Mouse (Mus musculus) activated CD4-positive, CD25-positive, alpha-beta regulatory T cell, adult 9 weeks (primary cell): ENCODE data around the gene Capns2. TPM values are rescaled to one million over a fixed set of nuclear protein-coding genes. Genes with fewer than 3 reads are reported as not detected.

Experiments used
- polyA plus RNA-seq: library from polyadenylated mRNA; unstranded; fragments of 100-300 nt; shearing (Covaris generic); gene quantifications from one replicate; pipeline ENCODE4 v1.2.1, GENCODE M21; 2017

The Capns2 gene
- polyA plus RNA-seq = not detected

DNA sequence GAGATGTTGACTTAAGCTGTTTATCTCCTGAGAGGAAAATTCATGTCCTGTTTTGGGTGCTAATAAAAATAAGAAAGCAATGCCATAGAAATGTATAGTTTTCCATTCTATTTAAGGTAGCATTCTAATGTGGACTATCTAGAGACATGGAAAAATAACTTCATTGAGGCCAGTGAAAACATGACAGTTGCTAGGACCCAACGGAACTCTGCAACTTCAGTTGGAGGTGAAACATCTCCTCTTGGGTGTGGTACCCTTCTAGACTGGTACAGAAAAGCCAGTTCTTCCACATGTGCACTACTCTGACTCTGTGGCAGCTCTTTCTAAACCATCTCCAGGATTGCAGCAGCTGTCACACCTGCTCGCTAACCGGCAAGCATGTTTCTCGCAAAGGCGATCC lies at the start of gene Capns2:
Gene Capns2, plus strand, starts transcription at position 301 of the 400 bp plus-strand sequence.

GRCm38 (mm10) chr8:92855171-92855894 lies 45.9 kb upstream of the Capns2 start, which contains the start of gene Lpcat2:
Gene Lpcat2, plus strand, starts transcription at chr8:92855339.

Other genes starting within 250 kb of the Capns2 start
- not detected for gene Irx6, start 227.1 kb upstream of the Capns2 start, polyA plus RNA-seq
- gene Mmp2, start 74.1 kb upstream of the Capns2 start, polyA plus RNA-seq = not detected
- 0.78 TPM for gene Lpcat2, start 46.1 kb upstream of the Capns2 start, polyA plus RNA-seq
- gene Slc6a2, start 58.7 kb downstream of the Capns2 start, polyA plus RNA-seq = not detected
- gene Ces1a, start 146.8 kb downstream of the Capns2 start, polyA plus RNA-seq = not detected
- gene Ces1b, start 178.6 kb downstream of the Capns2 start, polyA plus RNA-seq = not detected
- gene Ces1c, start 229.9 kb downstream of the Capns2 start, polyA plus RNA-seq = not detected